Mouse (Mus musculus): ENCODE measurements around the gene Ifna5. TPM values are rescaled to one million over a fixed set of nuclear protein-coding genes. Genes with fewer than 3 reads are reported as not detected.

The Ifna5 gene
- polyA plus RNA-seq (2015; fragmentation: Illumina TruSeq; extraction: RNeasy Lipid Tissue Mini Kit (QIAGEN cat#74804); ENCODE audit: insufficient read depth, low replicate concordance): not detected

DNA sequence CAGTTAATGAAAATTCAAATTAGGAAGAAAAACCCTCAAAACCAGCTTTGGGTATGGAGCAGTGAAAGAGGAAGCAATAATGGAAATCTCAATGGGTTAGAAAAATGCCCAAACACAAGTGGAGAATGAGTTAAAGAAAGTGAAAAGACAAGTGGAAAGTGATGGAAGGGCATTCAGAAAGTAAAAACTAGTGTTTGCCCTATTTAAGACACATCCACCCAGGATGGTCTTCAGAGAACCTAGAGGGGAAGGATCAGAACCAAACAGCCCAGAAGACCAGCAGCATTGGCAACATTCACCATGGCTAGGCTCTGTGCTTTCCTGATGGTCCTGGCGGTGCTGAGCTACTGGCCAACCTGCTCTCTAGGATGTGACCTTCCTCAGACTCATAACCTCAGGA, at the start of gene Ifna5:
Ifna5 (plus strand) TSS at position 301 of the 400 bp plus-strand sequence.

DNA sequence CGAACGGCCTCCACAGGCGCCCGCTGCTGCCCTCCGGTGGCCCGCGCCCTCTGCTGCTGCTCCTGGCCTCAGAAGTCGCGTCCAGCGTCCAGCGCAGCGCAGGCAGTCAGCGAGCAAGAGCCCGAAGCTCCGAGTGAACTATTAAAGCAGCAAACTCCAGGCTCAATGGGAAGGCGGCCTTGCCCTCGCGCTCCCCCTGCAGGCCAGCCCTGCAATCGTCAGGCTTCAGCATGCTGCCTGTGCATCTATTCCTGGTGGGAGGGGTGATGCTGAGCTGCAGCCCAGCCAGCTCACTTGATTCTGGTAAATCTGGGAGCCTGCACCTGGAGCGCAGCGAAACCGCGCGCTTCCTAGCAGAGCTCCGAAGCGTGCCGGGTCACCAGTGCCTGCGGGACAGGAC, 46.9 kb upstream of the Ifna5 start, which contains the start of gene Gm13277:
Gm13277 (plus strand) TSS at position 231 of the 400 bp plus-strand sequence.

DNA sequence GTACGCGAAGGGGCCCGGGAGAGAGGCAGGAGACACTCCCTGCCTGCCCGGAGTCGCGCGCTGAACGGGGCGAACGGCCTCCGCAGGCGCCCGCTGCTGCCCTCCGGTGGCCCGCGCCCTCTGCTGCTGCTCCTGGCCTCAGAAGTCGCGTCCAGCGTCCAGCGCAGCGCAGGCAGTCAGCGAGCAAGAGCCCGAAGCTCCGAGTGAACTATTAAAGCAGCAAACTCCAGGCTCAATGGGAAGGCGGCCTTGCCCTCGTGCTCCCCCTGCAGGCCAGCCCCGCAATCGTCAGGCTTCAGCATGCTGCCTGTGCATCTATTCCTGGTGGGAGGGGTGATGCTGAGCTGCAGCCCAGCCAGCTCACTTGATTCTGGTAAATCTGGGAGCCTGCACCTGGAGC, 44.1 kb upstream of the Ifna5 start, which contains the start of gene Gm13278:
Gm13278 (plus strand) TSS at position 301 of the 400 bp plus-strand sequence.

DNA sequence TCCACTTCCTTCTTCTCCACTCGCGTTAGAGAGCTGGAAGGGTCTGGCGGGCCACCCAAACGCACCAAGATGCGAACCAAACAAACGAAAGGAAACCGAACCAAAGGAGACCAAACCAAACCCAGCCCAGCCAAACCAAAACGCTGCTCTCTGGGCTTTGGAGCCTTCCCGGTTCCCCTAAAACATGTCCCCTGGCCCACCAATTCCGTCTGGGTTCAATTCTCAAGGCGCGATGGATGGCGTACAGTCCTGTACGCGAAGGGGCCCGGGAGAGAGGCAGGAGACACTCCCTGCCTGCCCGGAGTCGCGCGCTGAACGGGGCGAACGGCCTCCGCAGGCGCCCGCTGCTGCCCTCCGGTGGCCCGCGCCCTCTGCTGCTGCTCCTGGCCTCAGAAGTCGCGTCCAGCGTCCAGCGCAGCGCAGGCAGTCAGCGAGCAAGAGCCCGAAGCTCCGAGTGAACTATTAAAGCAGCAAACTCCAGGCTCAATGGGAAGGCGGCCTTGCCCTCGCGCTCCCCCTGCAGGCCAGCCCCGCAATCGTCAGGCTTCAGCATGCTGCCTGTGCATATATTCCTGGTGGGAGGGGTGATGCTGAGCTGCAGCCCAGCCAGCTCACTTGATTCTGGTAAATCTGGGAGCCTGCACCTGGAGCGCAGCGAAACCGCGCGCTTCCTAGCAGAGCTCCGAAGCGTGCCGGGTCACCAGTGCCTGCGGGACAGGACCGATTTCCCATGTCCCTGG, 41.2 kb upstream of the Ifna5 start, which contains the start of gene Gm13275:
Gm13275 (plus strand) TSS at position 552 of the 740 bp plus-strand sequence.

GRCm38 (mm10) chr4:88797097-88797496, 38.2 kb upstream of the Ifna5 start, which contains the start of gene Gm13279:
TSS of gene Gm13279 (plus strand) at chr4:88797397.

GRCm38 (mm10) chr4:88799365-88799764, 36.0 kb upstream of the Ifna5 start, which contains the start of gene Gm13285:
TSS of gene Gm13285 (plus strand) at chr4:88799665.

GRCm38 (mm10) chr4:88802954-88803353, 32.4 kb upstream of the Ifna5 start, which contains the start of gene Gm13287:
TSS of gene Gm13287 (plus strand) at chr4:88803254.

GRCm38 (mm10) chr4:88805231-88805630, 30.1 kb upstream of the Ifna5 start, which contains the start of gene Gm13288:
TSS of gene Gm13288 (plus strand) at chr4:88805531.

GRCm38 (mm10) chr4:88815928-88816327, 19.4 kb upstream of the Ifna5 start, which contains the start of gene Ifna7:
TSS of gene Ifna7 (plus strand) at chr4:88816228.

DNA sequence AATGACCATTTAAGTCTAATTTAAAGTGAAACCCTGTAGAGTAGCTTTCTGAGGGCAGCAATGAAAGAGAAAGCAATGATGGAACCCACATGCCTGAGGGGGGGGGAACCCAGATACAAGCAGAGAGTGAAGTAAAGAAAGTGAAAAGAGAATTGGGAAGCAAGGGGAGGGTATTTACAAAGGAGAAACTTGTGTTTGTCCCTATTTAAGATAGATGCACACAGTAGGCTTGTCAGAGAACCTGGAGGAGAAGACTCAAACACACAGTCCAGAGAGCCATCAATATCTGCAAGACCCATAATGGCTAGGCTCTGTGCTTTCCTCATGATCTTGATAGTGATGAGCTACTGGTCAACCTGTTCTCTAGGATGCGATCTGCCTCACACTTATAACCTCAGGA, 15.7 kb upstream of the Ifna5 start, which contains the start of gene Ifna11:
Ifna11 (plus strand) TSS at position 301 of the 400 bp plus-strand sequence.

GRCm38 (mm10) chr4:88827116-88827515, 8.2 kb upstream of the Ifna5 start, which contains the start of gene Ifna6:
TSS of gene Ifna6 (plus strand) at chr4:88827416.

GRCm38 (mm10) chr4:88841438-88841911, 6.2 kb downstream of the Ifna5 start, which contains the start of gene Ifna4:
TSS of gene Ifna4 (plus strand) at chr4:88841861.

GRCm38 (mm10) chr4:88849698-88850097, 14.4 kb downstream of the Ifna5 start, which contains the start of gene Ifna1:
TSS of gene Ifna1 (plus strand) at chr4:88850087.

DNA sequence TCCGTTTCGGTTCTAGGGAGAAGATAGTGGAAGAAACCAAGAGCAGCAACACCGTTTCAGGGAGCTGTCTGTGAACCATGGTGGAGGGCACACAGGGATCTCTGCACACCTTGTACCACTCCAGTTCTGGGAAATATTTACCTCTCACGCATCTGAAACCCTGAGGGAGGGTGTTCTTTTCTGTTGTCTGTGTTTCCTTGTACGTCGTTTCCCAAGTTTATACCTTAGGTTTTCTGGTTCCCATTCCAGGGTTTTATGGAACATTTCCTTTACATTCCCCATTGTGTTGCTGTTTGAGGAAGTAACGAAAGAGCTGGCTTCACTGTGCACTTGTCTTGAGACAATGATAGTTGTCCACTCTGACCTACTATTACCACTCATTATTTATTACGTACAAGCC, 44.8 kb downstream of the Ifna5 start, which contains the start of gene Ifne:
Ifne (minus strand) TSS at position 101 of the 400 bp plus-strand sequence.

Other genes with a start within 250 kb of the Ifna5 start
- gene Ifna9, start 243.1 kb upstream of the Ifna5 start, polyA plus RNA-seq (2015; fragmentation: Illumina TruSeq; extraction: RNeasy Lipid Tissue Mini Kit (QIAGEN cat#74804); ENCODE audit: insufficient read depth, low replicate concordance): not detected
- not detected for gene Ifna12, start 232.1 kb upstream of the Ifna5 start, polyA plus RNA-seq (2015; fragmentation: Illumina TruSeq; extraction: RNeasy Lipid Tissue Mini Kit (QIAGEN cat#74804); ENCODE audit: insufficient read depth, low replicate concordance)
- gene C87499, start 201.1 kb upstream of the Ifna5 start, polyA plus RNA-seq (2015; fragmentation: Illumina TruSeq; extraction: RNeasy Lipid Tissue Mini Kit (QIAGEN cat#74804); ENCODE audit: insufficient read depth, low replicate concordance): not detected
- not detected for gene Ifna13, start 191.1 kb upstream of the Ifna5 start, polyA plus RNA-seq (2015; fragmentation: Illumina TruSeq; extraction: RNeasy Lipid Tissue Mini Kit (QIAGEN cat#74804); ENCODE audit: insufficient read depth, low replicate concordance)
- not detected for gene Ifna16, start 158.6 kb upstream of the Ifna5 start, polyA plus RNA-seq (2015; fragmentation: Illumina TruSeq; extraction: RNeasy Lipid Tissue Mini Kit (QIAGEN cat#74804); ENCODE audit: insufficient read depth, low replicate concordance)
- gene Ifna2, start 151.6 kb upstream of the Ifna5 start, polyA plus RNA-seq (2015; fragmentation: Illumina TruSeq; extraction: RNeasy Lipid Tissue Mini Kit (QIAGEN cat#74804); ENCODE audit: insufficient read depth, low replicate concordance): not detected
- gene Ifnab, start 144.2 kb upstream of the Ifna5 start, polyA plus RNA-seq (2015; fragmentation: Illumina TruSeq; extraction: RNeasy Lipid Tissue Mini Kit (QIAGEN cat#74804); ENCODE audit: insufficient read depth, low replicate concordance): not detected
- not detected for gene Gm26566, start 113.7 kb upstream of the Ifna5 start, polyA plus RNA-seq (2015; fragmentation: Illumina TruSeq; extraction: RNeasy Lipid Tissue Mini Kit (QIAGEN cat#74804); ENCODE audit: insufficient read depth, low replicate concordance)
- gene Klhl9, start 113.1 kb upstream of the Ifna5 start, polyA plus RNA-seq (2015; fragmentation: Illumina TruSeq; extraction: RNeasy Lipid Tissue Mini Kit (QIAGEN cat#74804); ENCODE audit: insufficient read depth, low replicate concordance): 49.2 TPM
- not detected for gene Gm13271, start 80.7 kb upstream of the Ifna5 start, polyA plus RNA-seq (2015; fragmentation: Illumina TruSeq; extraction: RNeasy Lipid Tissue Mini Kit (QIAGEN cat#74804); ENCODE audit: insufficient read depth, low replicate concordance)
- gene Gm13283, start 75.4 kb upstream of the Ifna5 start, polyA plus RNA-seq (2015; fragmentation: Illumina TruSeq; extraction: RNeasy Lipid Tissue Mini Kit (QIAGEN cat#74804); ENCODE audit: insufficient read depth, low replicate concordance): not detected
- gene Gm13290, start 61.7 kb upstream of the Ifna5 start, polyA plus RNA-seq (2015; fragmentation: Illumina TruSeq; extraction: RNeasy Lipid Tissue Mini Kit (QIAGEN cat#74804); ENCODE audit: insufficient read depth, low replicate concordance): not detected
- gene Gm13289, start 58.6 kb upstream of the Ifna5 start, polyA plus RNA-seq (2015; fragmentation: Illumina TruSeq; extraction: RNeasy Lipid Tissue Mini Kit (QIAGEN cat#74804); ENCODE audit: insufficient read depth, low replicate concordance): not detected
- gene Gm13272, start 55.7 kb upstream of the Ifna5 start, polyA plus RNA-seq (2015; fragmentation: Illumina TruSeq; extraction: RNeasy Lipid Tissue Mini Kit (QIAGEN cat#74804); ENCODE audit: insufficient read depth, low replicate concordance): not detected
- gene Ifnz, start 53.4 kb upstream of the Ifna5 start, polyA plus RNA-seq (2015; fragmentation: Illumina TruSeq; extraction: RNeasy Lipid Tissue Mini Kit (QIAGEN cat#74804); ENCODE audit: insufficient read depth, low replicate concordance): not detected
- gene Gm13276, start 49.8 kb upstream of the Ifna5 start, polyA plus RNA-seq (2015; fragmentation: Illumina TruSeq; extraction: RNeasy Lipid Tissue Mini Kit (QIAGEN cat#74804); ENCODE audit: insufficient read depth, low replicate concordance): not detected
- not detected for gene Gm13277, start 46.9 kb upstream of the Ifna5 start, polyA plus RNA-seq (2015; fragmentation: Illumina TruSeq; extraction: RNeasy Lipid Tissue Mini Kit (QIAGEN cat#74804); ENCODE audit: insufficient read depth, low replicate concordance)
- gene Gm13278, start 44.0 kb upstream of the Ifna5 start, polyA plus RNA-seq (2015; fragmentation: Illumina TruSeq; extraction: RNeasy Lipid Tissue Mini Kit (QIAGEN cat#74804); ENCODE audit: insufficient read depth, low replicate concordance): not detected
- gene Gm13275, start 41.0 kb upstream of the Ifna5 start, polyA plus RNA-seq (2015; fragmentation: Illumina TruSeq; extraction: RNeasy Lipid Tissue Mini Kit (QIAGEN cat#74804); ENCODE audit: insufficient read depth, low replicate concordance): not detected
- not detected for gene Gm13279, start 38.1 kb upstream of the Ifna5 start, polyA plus RNA-seq (2015; fragmentation: Illumina TruSeq; extraction: RNeasy Lipid Tissue Mini Kit (QIAGEN cat#74804); ENCODE audit: insufficient read depth, low replicate concordance)
- not detected for gene Gm13285, start 35.9 kb upstream of the Ifna5 start, polyA plus RNA-seq (2015; fragmentation: Illumina TruSeq; extraction: RNeasy Lipid Tissue Mini Kit (QIAGEN cat#74804); ENCODE audit: insufficient read depth, low replicate concordance)
- not detected for gene Gm13287, start 32.3 kb upstream of the Ifna5 start, polyA plus RNA-seq (2015; fragmentation: Illumina TruSeq; extraction: RNeasy Lipid Tissue Mini Kit (QIAGEN cat#74804); ENCODE audit: insufficient read depth, low replicate concordance)
- not detected for gene Gm13288, start 30.0 kb upstream of the Ifna5 start, polyA plus RNA-seq (2015; fragmentation: Illumina TruSeq; extraction: RNeasy Lipid Tissue Mini Kit (QIAGEN cat#74804); ENCODE audit: insufficient read depth, low replicate concordance)
- gene Ifna7, start 19.3 kb upstream of the Ifna5 start, polyA plus RNA-seq (2015; fragmentation: Illumina TruSeq; extraction: RNeasy Lipid Tissue Mini Kit (QIAGEN cat#74804); ENCODE audit: insufficient read depth, low replicate concordance): not detected
- gene Ifna11, start 15.6 kb upstream of the Ifna5 start, polyA plus RNA-seq (2015; fragmentation: Illumina TruSeq; extraction: RNeasy Lipid Tissue Mini Kit (QIAGEN cat#74804); ENCODE audit: insufficient read depth, low replicate concordance): not detected
- gene Ifna6, start 8.1 kb upstream of the Ifna5 start, polyA plus RNA-seq (2015; fragmentation: Illumina TruSeq; extraction: RNeasy Lipid Tissue Mini Kit (QIAGEN cat#74804); ENCODE audit: insufficient read depth, low replicate concordance): not detected
- not detected for gene Ifna4, start 6.3 kb downstream of the Ifna5 start, polyA plus RNA-seq (2015; fragmentation: Illumina TruSeq; extraction: RNeasy Lipid Tissue Mini Kit (QIAGEN cat#74804); ENCODE audit: insufficient read depth, low replicate concordance)
- gene Ifna1, start 14.6 kb downstream of the Ifna5 start, polyA plus RNA-seq (2015; fragmentation: Illumina TruSeq; extraction: RNeasy Lipid Tissue Mini Kit (QIAGEN cat#74804); ENCODE audit: insufficient read depth, low replicate concordance): not detected
- not detected for gene Ifne, start 44.7 kb downstream of the Ifna5 start, polyA plus RNA-seq (2015; fragmentation: Illumina TruSeq; extraction: RNeasy Lipid Tissue Mini Kit (QIAGEN cat#74804); ENCODE audit: insufficient read depth, low replicate concordance)